Mouse (Mus musculus) megakaryocyte-erythroid progenitor cell, adult 5-6 weeks (primary cell): ENCODE results near the gene Bcl11a. TPM values are rescaled to one million over a fixed set of nuclear protein-coding genes. Genes with fewer than 3 reads are reported as not detected.

Experiments
- ATAC-seq: replicated peaks from 2 replicates; pipeline ENCODE4 v1.8.0; 2016; ENCODE audit warnings: mild to moderate bottlenecking, inconsistent platforms; ENCODE audit not compliant: severe bottlenecking, poor library complexity, low FRiP score, low TSS enrichment
- total RNA-seq, 2 experiments: library from RNA; stranded (forward) in 1 of 2; stranded (reverse) in 1 of 2; fragments of 200-1000, 215-1000 nt in 1 of 2; fragments of >200 nt in 1 of 2; fragmentation: Nextera tagmentation in 1 of 2; gene quantifications; 2 replicates each; pipeline ENCODE4 v1.2.3; 2014 to 2017

Bcl11a gene
- 194 and 225 TPM in 2 replicates for total RNA-seq (2014; fragmentation: Nextera tagmentation)
- 69.3 and 74.2 TPM in 2 replicates for total RNA-seq (2017)

GRCm38 (mm10) chr11:24077795-24078705 is at the start of gene Bcl11a:
TSS of gene Bcl11a (plus strand) at chr11:24078056.
- peak; percentile 45 for ATAC-seq

- ATAC-seq, result no peak
These were observed 33.8 kb upstream of the Bcl11a start for GRCm38 (mm10) chr11:24044025-24044424.

- ATAC-seq, result peak; percentile 89
These were observed 28.4 kb upstream of the Bcl11a start for GRCm38 (mm10) chr11:24049226-24050031.

- ATAC-seq, result no peak
These were observed 27.7 kb upstream of the Bcl11a start for GRCm38 (mm10) chr11:24050032-24050757.

- ATAC-seq, result no peak
These were observed 25.0 kb upstream of the Bcl11a start for GRCm38 (mm10) chr11:24052882-24053281.

GRCm38 (mm10) chr11:24059137-24059536 is 18.7 kb upstream of the Bcl11a start:
- no peak for ATAC-seq

GRCm38 (mm10) chr11:24060428-24060827 is 17.4 kb upstream of the Bcl11a start:
- ATAC-seq, result no peak

GRCm38 (mm10) chr11:24061819-24062218 is 16.0 kb upstream of the Bcl11a start:
- peak; percentile 62 for ATAC-seq

GRCm38 (mm10) chr11:24062495-24063096 is 15.3 kb upstream of the Bcl11a start:
- no peak for ATAC-seq

- ATAC-seq, result no peak
These were observed 13.6 kb upstream of the Bcl11a start for GRCm38 (mm10) chr11:24064221-24064620.

GRCm38 (mm10) chr11:24065313-24065712 is 12.5 kb upstream of the Bcl11a start:
- 0 out of 2 replicates have a peak, but pooled peaks have one; percentile 39 for ATAC-seq

GRCm38 (mm10) chr11:24074021-24074591 is 3.8 kb upstream of the Bcl11a start:
- no peak for ATAC-seq

GRCm38 (mm10) chr11:24074634-24075104 is 3.2 kb upstream of the Bcl11a start, which contains the start of gene A830031A19Rik:
TSS of gene A830031A19Rik (minus strand) at chr11:24075054.
- no peak for ATAC-seq

GRCm38 (mm10) chr11:24075486-24076126 is 2.2 kb upstream of the Bcl11a start:
- ATAC-seq, result no peak

GRCm38 (mm10) chr11:24076127-24076650 is 1.7 kb upstream of the Bcl11a start:
- peak; percentile 62 for ATAC-seq

GRCm38 (mm10) chr11:24076821-24077730 is 780 bp upstream of the Bcl11a start:
- peak; percentile 28 for ATAC-seq
